Mouse (Mus musculus): ENCODE data around the gene Frs2. TPM values are rescaled to one million over a fixed set of nuclear protein-coding genes. Genes with fewer than 3 reads are reported as not detected.
"Not testable (repeated sequence)": the region's sequence is repeated elsewhere in the genome, so short reads cannot be mapped to it uniquely, and the experiment has no call there.

Gene Frs2
- polyA plus RNA-seq, 1 experiment from 2014 or later = 20.6 TPM

DNA sequence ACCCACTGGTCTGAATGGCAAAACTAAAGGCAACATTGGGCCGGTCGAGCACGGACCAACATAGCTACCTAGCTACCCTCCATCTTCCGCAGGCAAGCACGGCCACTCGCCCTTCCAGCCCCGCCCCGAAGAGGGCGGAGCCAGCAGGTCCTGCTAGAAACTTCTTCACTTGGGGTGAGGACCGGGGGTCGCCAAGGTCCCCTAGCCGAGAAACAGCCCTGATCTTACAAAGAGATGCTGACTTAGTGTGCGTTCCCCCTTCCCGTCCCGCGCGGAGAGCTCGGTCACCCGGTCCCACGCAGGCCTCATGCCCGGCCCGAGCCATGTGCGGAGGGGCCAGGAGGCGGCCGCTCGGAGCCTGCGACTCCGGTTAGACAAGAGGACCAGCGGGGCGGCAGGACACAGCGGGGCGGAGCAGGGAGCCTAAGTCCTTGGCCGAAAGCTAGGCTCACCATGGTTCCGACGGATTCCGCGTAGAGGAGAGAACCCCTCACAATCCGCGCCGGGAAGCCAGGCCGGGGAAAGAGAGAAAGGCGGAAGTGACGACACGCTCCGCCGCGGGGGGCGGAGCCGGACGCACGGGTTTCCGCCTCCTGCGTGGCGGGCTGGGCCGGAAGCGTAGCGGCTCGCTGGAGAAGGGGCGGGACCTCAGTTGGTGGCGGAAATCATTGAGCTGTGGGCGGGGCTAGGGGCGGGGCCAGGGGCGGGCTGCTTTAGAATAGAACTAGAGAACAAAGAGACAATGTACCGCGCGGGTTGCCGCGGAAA, 84.9 kb downstream of the Frs2 start, which contains the start of gene Cct2:
TSS of gene Cct2 (minus strand) at position 561 of the 768 bp plus-strand sequence.
- peak within 1 kb of the TSS; percentile 94 for H3K27ac ChIP-seq
- H3K4me3 ChIP-seq = peak within 1 kb of the TSS; percentile 98
- H3K9ac ChIP-seq = peak within 1 kb of the TSS; percentile 87
- peak within 1 kb of the TSS; percentile 73 for H3K4me2 ChIP-seq
- no peaks in the 10 kb centered on the region for H3K9me3 ChIP-seq
- H3K4me1 ChIP-seq = 0 out of 2 replicates have a peak, but pooled peaks cover 7% of the 10 kb centered on the region
- peaks cover 36% of the 10 kb centered on the region for H3K36me3 ChIP-seq
- no peaks in the 10 kb centered on the region for H3K27me3 ChIP-seq
- peak; percentile 90 for ATAC-seq (ENCODE audit: insufficient number of reproducible peaks, low FRiP score, low TSS enrichment, low read depth)
- WGBS = under 1% methylated on average over 66 of the region's 68 CpGs

DNA sequence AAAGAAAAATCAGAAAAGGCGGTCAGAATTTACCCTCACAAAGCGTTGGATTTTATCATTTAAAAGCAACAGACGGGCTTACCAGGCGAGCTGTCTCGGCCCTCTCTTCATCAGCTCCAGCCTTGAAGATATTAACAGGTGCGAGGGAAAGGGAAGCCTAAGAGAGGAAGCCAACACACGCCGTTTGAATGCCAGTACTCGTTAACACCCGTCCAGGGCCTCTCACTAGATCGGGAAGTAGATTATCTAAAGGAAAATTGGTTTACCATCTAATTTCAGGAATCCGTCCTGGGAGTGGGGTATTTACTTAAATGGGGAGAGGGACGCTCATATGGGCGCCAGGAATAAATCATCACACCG, 85.5 kb downstream of the Frs2 start:
- Histone ChIP-seq H3K27ac (peak overlapping the region; percentile 94), H3K4me3 (peak overlapping the region; percentile 98), H3K36me3 (peaks cover 39% of the 10 kb centered on the region), H3K9me3 (no peaks in the 10 kb centered on the region), H3K4me1 (0 out of 2 replicates have a peak, but pooled peaks cover 7% of the 10 kb centered on the region), H3K4me2 (peak overlapping the region; percentile 73), H3K9ac (peak overlapping the region; percentile 87), H3K27me3 (no peaks in the 10 kb centered on the region)
- ATAC-seq (ENCODE audit: insufficient number of reproducible peaks, low FRiP score, low TSS enrichment, low read depth) = no peak
- 2% methylated on average over 15 of the region's 15 CpGs for WGBS

DNA sequence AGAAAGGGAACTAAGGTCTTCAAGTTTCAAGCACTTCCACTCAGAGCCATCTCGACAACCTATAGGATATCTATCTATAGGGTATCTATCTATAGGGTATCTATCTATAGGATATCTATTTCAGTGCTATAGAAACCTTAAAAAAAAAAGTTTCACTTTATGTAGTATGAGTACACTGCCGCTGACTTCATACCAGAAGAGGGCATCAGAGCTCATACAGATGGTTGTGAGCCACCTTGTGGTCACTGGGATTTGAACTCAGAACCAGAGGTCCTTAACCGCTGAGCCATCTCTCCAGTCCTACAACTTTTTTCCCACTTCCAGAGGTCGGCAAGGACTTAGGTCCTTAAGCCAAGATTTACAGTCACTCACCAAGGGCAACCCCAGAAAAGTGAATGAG, 92.7 kb downstream of the Frs2 start:
- H3K9me3 ChIP-seq = no peaks in the 10 kb centered on the region
- H3K4me2 ChIP-seq = no peak overlapping the region
- H3K27ac ChIP-seq = no peak overlapping the region
- WGBS = 87% methylated on average over 4 of the region's 4 CpGs
- H3K36me3 ChIP-seq = peaks cover 94% of the 10 kb centered on the region
- no peak overlapping the region for H3K9ac ChIP-seq
- no peaks in the 10 kb centered on the region for H3K27me3 ChIP-seq
- 0 out of 2 replicates have a peak, but pooled peaks cover 7% of the 10 kb centered on the region for H3K4me1 ChIP-seq
- no peak overlapping the region for H3K4me3 ChIP-seq
- ATAC-seq (ENCODE audit: insufficient number of reproducible peaks, low FRiP score, low TSS enrichment, low read depth) = no peak

DNA sequence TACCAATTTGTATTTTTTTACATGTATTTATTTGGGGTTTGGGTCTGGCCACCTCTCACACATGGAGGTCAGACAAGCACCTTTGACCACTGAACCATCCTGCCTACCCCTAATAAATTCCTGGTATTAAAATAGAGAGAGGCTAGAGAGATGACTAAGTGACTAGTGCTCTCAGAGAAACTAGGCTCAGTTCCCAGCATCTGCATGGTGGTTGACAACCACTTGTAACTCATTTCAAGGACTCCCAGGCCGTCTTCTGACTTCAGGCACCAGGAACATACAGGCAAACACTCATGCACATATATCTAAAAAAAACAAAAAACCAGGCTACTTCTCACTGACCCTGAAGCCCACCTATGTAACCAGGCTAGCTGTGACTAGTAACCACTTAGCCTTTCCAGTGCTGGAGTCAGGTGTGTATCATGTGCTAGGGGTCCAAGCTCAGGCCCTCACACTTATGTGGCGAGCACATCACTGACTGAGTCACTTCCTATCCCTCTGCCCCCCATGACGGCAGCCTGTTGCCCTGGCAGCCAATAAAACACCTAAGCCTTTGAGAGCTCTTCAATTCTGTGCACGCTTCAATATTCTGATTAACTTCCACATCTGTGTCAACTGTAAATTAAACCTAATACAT, 98.3 kb downstream of the Frs2 start:
- 66% methylated on average over 4 of the region's 4 CpGs for WGBS
- no peaks in the 10 kb centered on the region for H3K9me3 ChIP-seq
- peaks cover 14% of the 10 kb centered on the region for H3K4me1 ChIP-seq
- H3K4me3 ChIP-seq = no peak overlapping the region
- H3K27me3 ChIP-seq = 0 out of 2 replicates have a peak, but pooled peaks cover 7% of the 10 kb centered on the region
- H3K9ac ChIP-seq = no peak overlapping the region
- no peak for ATAC-seq (ENCODE audit: insufficient number of reproducible peaks, low FRiP score, low TSS enrichment, low read depth)
- H3K27ac ChIP-seq = no peak overlapping the region
- no peak overlapping the region for H3K4me2 ChIP-seq
- peaks cover 65% of the 10 kb centered on the region for H3K36me3 ChIP-seq

DNA sequence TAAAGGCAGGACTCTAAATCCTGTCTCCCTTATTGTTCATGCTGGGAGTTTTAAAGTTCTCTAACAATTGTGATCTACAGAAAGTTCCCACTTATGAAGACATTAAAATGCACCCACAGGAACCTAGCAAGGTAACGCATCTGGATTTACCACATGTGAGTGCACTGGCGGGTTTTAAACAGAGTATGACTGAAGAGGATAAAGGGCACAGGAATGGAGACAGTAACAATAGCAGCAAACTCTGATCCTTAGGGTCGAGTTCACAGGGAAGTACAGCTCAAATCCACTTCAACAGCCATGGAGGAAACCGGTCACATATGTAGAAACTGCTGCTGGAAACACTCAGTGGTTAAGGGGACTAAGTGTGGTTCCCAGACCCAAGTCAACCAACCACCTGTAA, 99.1 kb downstream of the Frs2 start:
- ATAC-seq (ENCODE audit: insufficient number of reproducible peaks, low FRiP score, low TSS enrichment, low read depth) = no peak
- 69% methylated on average over 4 of the region's 4 CpGs for WGBS
- peaks cover 14% of the 10 kb centered on the region for H3K4me1 ChIP-seq
- no peak overlapping the region for H3K4me3 ChIP-seq
- no peak overlapping the region for H3K27ac ChIP-seq
- 0 out of 2 replicates have a peak, but pooled peaks cover 7% of the 10 kb centered on the region for H3K27me3 ChIP-seq
- no peaks in the 10 kb centered on the region for H3K9me3 ChIP-seq
- peaks cover 57% of the 10 kb centered on the region for H3K36me3 ChIP-seq
- no peak overlapping the region for H3K4me2 ChIP-seq
- no peak overlapping the region for H3K9ac ChIP-seq

DNA sequence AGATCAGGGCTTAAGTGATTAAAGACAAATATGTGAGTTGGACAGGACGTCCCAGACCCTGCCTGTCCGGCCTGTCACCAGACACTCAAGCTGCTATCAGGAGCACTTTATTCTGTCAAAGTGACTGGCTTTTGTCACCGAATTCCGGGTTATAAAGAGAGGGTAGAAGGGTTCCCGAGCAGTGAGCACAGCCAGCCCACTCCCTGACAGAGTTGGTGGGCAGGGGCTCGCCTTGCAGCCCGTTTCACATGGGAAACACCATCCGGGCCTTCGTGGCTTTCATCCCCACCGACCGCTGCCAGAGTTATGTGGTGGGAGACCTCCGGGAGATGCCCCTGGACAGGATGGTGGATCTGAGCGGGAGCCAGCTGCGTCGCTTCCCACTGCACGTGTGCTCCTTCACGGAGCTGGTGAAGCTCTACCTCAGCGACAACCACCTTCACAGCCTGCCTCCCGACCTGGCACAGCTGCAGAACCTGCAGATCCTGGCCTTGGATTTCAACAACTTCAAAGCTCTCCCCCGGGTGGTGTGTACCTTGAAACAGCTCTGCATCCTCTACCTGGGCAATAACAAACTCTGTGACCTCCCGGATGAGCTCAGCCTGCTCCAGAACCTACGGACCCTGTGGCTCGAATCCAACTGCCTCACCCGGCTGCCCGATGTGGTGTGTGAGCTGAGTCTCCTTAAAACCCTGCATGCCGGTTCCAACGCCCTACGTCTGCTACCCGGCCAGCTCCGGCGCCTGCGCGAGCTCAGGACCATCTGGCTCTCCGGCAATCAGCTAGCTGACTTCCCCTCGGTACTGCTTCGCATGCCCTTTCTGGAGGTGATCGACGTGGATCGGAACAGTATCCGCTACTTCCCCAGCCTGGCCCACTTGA, 102.9 kb downstream of the Frs2 start, which contains the start of gene Lrrc10:
TSS of gene Lrrc10 (plus strand) at position 167 of the 882 bp plus-strand sequence.
- Histone ChIP-seq H3K27me3 (0 out of 2 replicates have a peak, but pooled peaks cover 7% of the 10 kb centered on the region), H3K9ac (0 out of 2 replicates have a peak within 1 kb of the TSS, but pooled peaks have one; percentile 17), H3K27ac (no peak within 1 kb of the TSS), H3K9me3 (no peaks in the 10 kb centered on the region), H3K36me3 (peaks cover 22% of the 10 kb centered on the region), H3K4me1 (peaks cover 20% of the 10 kb centered on the region), H3K4me3 (peak within 1 kb of the TSS; percentile 14), H3K4me2 (peak within 1 kb of the TSS; percentile 35)
- WGBS = 28% methylated on average over 40 of the region's 40 CpGs
- no peak; the same call in 1 of the 2 replicates for ATAC-seq (ENCODE audit: insufficient number of reproducible peaks, low FRiP score, low TSS enrichment, low read depth)

DNA sequence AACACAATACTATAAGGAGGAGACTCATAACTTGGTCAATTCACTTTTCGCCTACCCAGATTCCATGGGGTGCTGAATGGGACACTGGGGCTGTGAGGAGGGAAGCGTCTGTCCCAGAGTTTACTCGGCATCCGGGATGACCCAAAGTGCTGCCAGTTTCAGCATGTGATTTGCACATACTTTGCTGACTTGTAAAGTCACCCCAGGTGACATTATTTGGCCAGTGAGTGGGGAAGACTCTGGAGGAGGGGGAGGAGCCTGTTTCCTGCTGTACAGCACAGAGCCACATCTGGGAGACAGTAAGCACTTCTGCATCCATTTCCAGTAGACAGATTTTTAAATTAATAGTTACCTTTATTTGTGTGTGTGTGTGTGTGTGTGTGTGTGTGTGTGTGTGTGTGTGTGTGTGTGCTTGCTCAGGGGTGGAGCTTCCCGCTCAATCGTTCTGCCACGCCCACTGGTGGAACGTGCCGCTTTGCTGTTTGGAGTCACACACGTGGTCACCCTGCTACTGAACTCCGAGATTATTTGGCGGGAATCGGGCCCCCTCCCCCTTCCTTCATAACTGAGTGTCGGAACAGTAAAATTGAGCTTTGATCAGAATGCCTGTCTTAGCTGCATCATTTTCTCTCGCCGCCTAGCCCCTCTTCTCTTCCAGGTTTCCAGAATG, 104.7 kb downstream of the Frs2 start:
- H3K27me3 ChIP-seq; H3K9ac ChIP-seq; H3K9me3 ChIP-seq; H3K4me3 ChIP-seq; H3K27ac ChIP-seq; ATAC-seq (ENCODE audit: insufficient number of reproducible peaks, low FRiP score, low TSS enrichment, low read depth); H3K36me3 ChIP-seq: not testable (repeated sequence)
- Histone ChIP-seq H3K4me2 (peak overlapping the region; percentile 26; the same call in 1 of the 2 replicates), H3K4me1 (peaks cover 20% of the 10 kb centered on the region)
- WGBS = 30% methylated on average over 16 of the region's 16 CpGs

DNA sequence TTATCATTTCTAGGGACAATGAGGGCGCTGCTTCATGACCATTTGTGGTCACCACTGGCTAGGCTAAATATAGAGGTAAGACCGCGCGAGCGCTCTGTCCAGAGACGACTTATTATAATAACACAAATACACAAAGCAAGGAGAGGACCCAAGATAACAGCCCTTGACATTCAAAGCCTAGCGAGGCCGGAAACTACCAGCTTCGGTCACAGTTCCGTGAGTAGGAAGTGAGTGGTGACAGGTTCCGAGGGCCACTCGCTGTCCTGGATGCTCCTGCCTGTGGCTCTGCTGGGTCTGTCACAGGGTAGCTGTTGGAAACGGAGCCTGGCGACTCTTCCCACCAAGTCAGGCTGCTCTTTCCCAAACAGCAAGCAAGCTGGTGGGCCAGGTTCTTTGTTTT, 106.0 kb downstream of the Frs2 start:
- Histone ChIP-seq H3K9ac (no peak overlapping the region), H3K36me3 (no peaks in the 10 kb centered on the region), H3K9me3 (no peaks in the 10 kb centered on the region), H3K4me3 (no peak overlapping the region), H3K27me3 (0 out of 2 replicates have a peak, but pooled peaks cover 7% of the 10 kb centered on the region), H3K4me1 (peaks cover 20% of the 10 kb centered on the region), H3K4me2 (no peak overlapping the region), H3K27ac (no peak overlapping the region)
- no peak for ATAC-seq (ENCODE audit: insufficient number of reproducible peaks, low FRiP score, low TSS enrichment, low read depth)
- 85% methylated on average over 14 of the region's 14 CpGs for WGBS

DNA sequence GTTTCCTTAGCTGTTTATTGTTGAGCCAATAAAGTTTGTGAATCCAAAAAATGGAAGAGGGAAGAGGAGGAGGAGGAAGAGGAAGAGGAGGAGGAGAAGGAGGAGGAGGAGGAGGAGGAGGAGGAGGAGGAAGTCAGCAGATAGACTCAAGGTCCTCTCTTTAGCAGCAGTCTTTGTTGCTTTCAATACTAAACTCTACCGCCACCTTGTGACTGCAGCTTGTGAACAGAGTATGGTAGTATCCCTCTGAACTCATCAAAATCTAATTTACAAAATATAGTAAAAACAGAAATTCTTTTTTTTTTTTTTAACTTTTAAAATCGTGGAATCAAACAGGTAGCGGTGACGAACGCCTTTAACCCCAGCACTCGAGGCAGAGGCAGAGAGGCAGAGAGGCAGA, 108.0 kb downstream of the Frs2 start:
- Histone ChIP-seq H3K9me3 (no peaks in the 10 kb centered on the region), H3K27me3 (0 out of 2 replicates have a peak, but pooled peaks cover under 1% of the 10 kb centered on the region), H3K4me3 (no peak overlapping the region), H3K9ac (no peak overlapping the region), H3K27ac (no peak overlapping the region), H3K36me3 (no peaks in the 10 kb centered on the region), H3K4me2 (no peak overlapping the region), H3K4me1 (peaks cover 11% of the 10 kb centered on the region)
- WGBS = 55% methylated on average over 6 of the region's 6 CpGs
- ATAC-seq (ENCODE audit: insufficient number of reproducible peaks, low FRiP score, low TSS enrichment, low read depth) = no peak

DNA sequence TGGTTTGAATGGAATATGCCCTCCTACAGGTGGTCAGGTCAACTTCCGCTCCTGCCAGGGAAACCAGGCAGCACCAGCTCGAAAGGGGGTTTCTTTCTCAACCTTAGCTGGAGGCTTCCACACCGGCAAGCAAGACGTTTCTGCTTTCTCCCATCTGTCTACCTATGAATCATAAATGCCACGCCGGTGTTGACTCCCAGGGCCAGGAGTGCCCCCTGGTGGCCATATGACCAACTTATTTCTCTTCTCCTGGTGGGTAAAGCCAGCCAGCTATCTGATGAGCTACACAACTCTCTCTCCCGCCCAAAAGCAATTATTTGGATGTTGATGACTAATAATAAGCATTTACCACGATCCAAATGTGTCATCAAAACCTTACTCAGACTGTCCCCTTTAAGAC, 114.5 kb downstream of the Frs2 start:
- H3K9me3 ChIP-seq = no peaks in the 10 kb centered on the region
- H3K36me3 ChIP-seq = no peaks in the 10 kb centered on the region
- no peak for ATAC-seq (ENCODE audit: insufficient number of reproducible peaks, low FRiP score, low TSS enrichment, low read depth)
- no peak overlapping the region for H3K9ac ChIP-seq
- no peaks in the 10 kb centered on the region for H3K27me3 ChIP-seq
- H3K4me3 ChIP-seq = no peak overlapping the region
- no peak overlapping the region for H3K27ac ChIP-seq
- peaks cover 8% of the 10 kb centered on the region; the same call in 1 of the 2 replicates for H3K4me1 ChIP-seq
- WGBS = 13% methylated on average over 8 of the region's 8 CpGs
- no peak overlapping the region for H3K4me2 ChIP-seq

DNA sequence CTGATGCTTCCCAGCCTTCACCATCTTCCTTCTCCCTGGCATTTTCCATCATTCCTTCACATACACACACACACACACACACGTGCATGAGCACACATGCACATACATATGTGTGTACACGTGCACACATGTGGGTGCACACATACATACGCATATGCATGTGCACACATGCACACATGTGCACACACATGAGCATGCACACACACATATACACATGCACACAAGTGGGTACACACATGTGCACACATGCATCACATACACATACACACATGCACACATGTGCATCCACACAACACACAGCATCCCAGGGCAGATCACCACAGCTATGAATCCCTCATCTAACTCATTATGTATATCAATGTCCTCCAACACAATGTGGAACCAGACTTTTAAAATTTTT, 117.2 kb downstream of the Frs2 start:
- Histone ChIP-seq H3K9ac (no peak overlapping the region), H3K9me3 (no peaks in the 10 kb centered on the region), H3K4me2 (no peak overlapping the region), H3K27me3 (no peaks in the 10 kb centered on the region), H3K36me3 (no peaks in the 10 kb centered on the region), H3K4me3 (no peak overlapping the region), H3K4me1 (peaks cover 8% of the 10 kb centered on the region; the same call in 1 of the 2 replicates), H3K27ac (no peak overlapping the region)
- no peak for ATAC-seq (ENCODE audit: insufficient number of reproducible peaks, low FRiP score, low TSS enrichment, low read depth)
- WGBS = 94% methylated on average over 3 of the region's 3 CpGs

Measured in limb, embryonic 15.5 days (tissue).